Mouse (Mus musculus) macrophage (primary cell): ENCODE measurements at regions not wholly inside any gene's neighbourhood (a gene's known extent, or its start where the extent isn't known, plus 50 kb on each side); places are given as distances from the start of the nearest gene placed in this dataset.

ENCODE experiments used
- H3K27ac ChIP-seq: fragments of 350-480 bp; formaldehyde crosslinking; 2 replicates; pipeline ENCODE4 v1.9.0; 2021
- H3K36me3 ChIP-seq: fragments of 350-480 bp; formaldehyde crosslinking; 2 replicates; pipeline ENCODE4 v1.9.0; 2021; ENCODE audit errors: inconsistent target
- H3K4me3 ChIP-seq: fragments of 350-480 bp; formaldehyde crosslinking; 2 replicates; pipeline ENCODE4 v1.9.0; 2021; ENCODE audit errors: inconsistent target
- H3K79me2 ChIP-seq: fragments of 350-480 bp; formaldehyde crosslinking; 2 replicates; pipeline ENCODE4 v1.9.0; 2021; ENCODE audit errors: inconsistent target
- WGBS: methylation state at CpG from one replicate; pipeline ENCODE4 v1.1.7; 2026; ENCODE audit warnings: inconsistent platforms; ENCODE audit not compliant: missing documents; 5-methylcytosine and 5-hydroxymethylcytosine counted together

- 91% methylated on average over 8 of the region's 8 CpGs for WGBS
- Histone ChIP-seq H3K4me3 (no peak overlapping the region), H3K27ac (no peak overlapping the region), H3K36me3 (no peaks in the 10 kb centered on the region), H3K79me2 (no peaks in the 10 kb centered on the region)
Measured at GRCm38 (mm10) chr17:9929448-9930088, 260.1 kb upstream of the Pabpc6 start.

- Histone ChIP-seq H3K36me3 (no peaks in the 10 kb centered on the region), H3K27ac (no peak overlapping the region), H3K4me3 (no peak overlapping the region), H3K79me2 (no peaks in the 10 kb centered on the region)
- WGBS: 84% methylated on average over 8 of the region's 8 CpGs
Measured at GRCm38 (mm10) chr17:9927724-9928123, 258.2 kb upstream of the Pabpc6 start.

- no peak overlapping the region for H3K4me3 ChIP-seq
- H3K36me3 ChIP-seq: no peaks in the 10 kb centered on the region
- no peaks in the 10 kb centered on the region for H3K79me2 ChIP-seq
- no peak overlapping the region for H3K27ac ChIP-seq
- 74% methylated on average over 4 of the region's 4 CpGs for WGBS
Measured at GRCm38 (mm10) chr17:9926308-9926707, 256.8 kb upstream of the Pabpc6 start.

DNA sequence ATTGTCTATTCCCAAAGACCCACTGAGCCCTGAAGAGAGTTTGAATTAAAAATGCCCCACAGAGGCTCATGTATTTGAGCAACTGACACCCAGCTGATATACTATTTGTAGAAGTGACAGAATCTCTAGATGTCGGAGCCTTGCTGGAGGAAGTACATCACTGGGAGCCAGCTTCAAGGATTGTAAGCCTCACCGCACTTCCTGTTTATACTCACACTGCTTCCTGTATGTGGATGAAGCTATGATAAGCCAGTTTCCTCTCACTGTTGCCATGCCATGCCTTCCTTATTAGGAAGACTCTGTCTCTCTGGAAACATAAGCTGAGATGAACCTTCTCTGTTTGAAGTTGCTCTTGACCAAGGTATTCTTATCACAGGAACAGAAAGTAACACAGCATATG is 251.8 kb upstream of the Pabpc6 start:
- H3K27ac ChIP-seq: no peak overlapping the region
- H3K79me2 ChIP-seq: no peaks in the 10 kb centered on the region
- WGBS: 49% methylated on average over 2 of the region's 2 CpGs
- H3K4me3 ChIP-seq: no peak overlapping the region
- H3K36me3 ChIP-seq: no peaks in the 10 kb centered on the region

GRCm38 (mm10) chr17:9917031-9917430 is 247.5 kb upstream of the Pabpc6 start:
- Histone ChIP-seq H3K4me3 (no peak overlapping the region), H3K36me3 (no peaks in the 10 kb centered on the region), H3K27ac (no peak overlapping the region), H3K79me2 (no peaks in the 10 kb centered on the region)
- WGBS: 76% methylated on average over 2 of the region's 2 CpGs

GRCm38 (mm10) chr17:9910856-9911255 is 241.3 kb upstream of the Pabpc6 start:
- WGBS: 90% methylated on average over 2 of the region's 2 CpGs

GRCm38 (mm10) chr17:9907077-9907476 is 237.6 kb upstream of the Pabpc6 start:
- WGBS: 93% methylated on average over 1 of the region's 1 CpGs
- H3K36me3 ChIP-seq: no peaks in the 10 kb centered on the region

More at GRCm38 (mm10) chr17:9910856-9911255, 241.3 kb upstream of the Pabpc6 start:
- H3K27ac ChIP-seq: no peak overlapping the region
- H3K36me3 ChIP-seq: no peaks in the 10 kb centered on the region
- H3K79me2 ChIP-seq: no peaks in the 10 kb centered on the region
- no peak overlapping the region for H3K4me3 ChIP-seq

GRCm38 (mm10) chr17:9905501-9906462 is 236.3 kb upstream of the Pabpc6 start:
- WGBS: 21% methylated on average over 12 of the region's 12 CpGs

More at GRCm38 (mm10) chr17:9907077-9907476, 237.6 kb upstream of the Pabpc6 start:
- H3K27ac ChIP-seq: no peak overlapping the region
- H3K4me3 ChIP-seq: no peak overlapping the region
- H3K79me2 ChIP-seq: no peaks in the 10 kb centered on the region

GRCm38 (mm10) chr17:9904525-9904991 is 235.0 kb upstream of the Pabpc6 start:
- H3K36me3 ChIP-seq: no peaks in the 10 kb centered on the region
- WGBS: 90% methylated on average over 6 of the region's 6 CpGs
- no peaks in the 10 kb centered on the region for H3K79me2 ChIP-seq
- H3K4me3 ChIP-seq: no peak overlapping the region
- no peak overlapping the region for H3K27ac ChIP-seq

More at GRCm38 (mm10) chr17:9905501-9906462, 236.3 kb upstream of the Pabpc6 start:
- H3K79me2 ChIP-seq: no peaks in the 10 kb centered on the region
- H3K4me3 ChIP-seq: no peak overlapping the region
- H3K36me3 ChIP-seq: no peaks in the 10 kb centered on the region
- no peak overlapping the region for H3K27ac ChIP-seq

DNA sequence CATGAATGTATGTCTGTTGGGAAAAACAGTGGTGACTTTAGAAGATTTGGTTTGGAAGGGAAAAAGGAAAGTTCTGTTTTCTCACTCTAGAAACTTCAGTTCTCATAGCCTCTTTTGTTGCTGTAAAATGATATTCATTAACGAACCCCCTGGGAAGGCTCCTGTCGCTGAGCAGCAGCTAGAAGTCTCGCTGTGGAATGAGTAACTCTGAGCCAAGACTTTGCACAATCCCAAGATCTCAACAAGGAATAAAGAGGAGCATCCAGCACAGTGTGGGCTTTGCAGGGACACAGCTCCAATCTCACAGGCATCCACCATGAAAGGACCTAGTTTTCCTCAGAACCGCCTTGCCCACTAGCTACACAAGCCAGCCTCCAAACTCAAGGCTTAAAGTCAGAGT is 233.8 kb upstream of the Pabpc6 start:
- 92% methylated on average over 4 of the region's 4 CpGs for WGBS
- H3K36me3 ChIP-seq: no peaks in the 10 kb centered on the region

DNA sequence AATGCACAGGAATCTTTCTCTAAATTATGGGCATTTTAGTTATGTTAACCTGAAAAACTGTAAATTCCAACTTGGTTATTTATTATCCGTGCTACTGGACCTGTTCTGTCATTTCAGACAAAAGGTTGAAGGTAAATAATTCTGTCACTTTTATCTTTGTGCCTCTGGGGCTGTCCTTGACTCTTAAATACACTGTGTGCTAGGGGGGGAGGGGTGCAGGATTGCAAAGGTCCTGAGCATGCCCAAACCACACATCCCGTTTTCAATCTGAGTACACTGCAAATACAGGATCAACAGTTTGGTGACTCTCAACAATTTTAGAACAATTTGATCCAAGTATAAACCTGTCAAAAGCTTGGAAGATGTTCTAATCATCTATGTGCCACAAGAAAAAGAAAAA is 227.4 kb upstream of the Pabpc6 start:
- Histone ChIP-seq H3K36me3 (no peaks in the 10 kb centered on the region), H3K4me3 (no peak overlapping the region), H3K27ac (no peak overlapping the region), H3K79me2 (no peaks in the 10 kb centered on the region)
- WGBS: 83% methylated on average over 2 of the region's 2 CpGs

More for the DNA sequence above, 233.8 kb upstream of the Pabpc6 start:
- no peaks in the 10 kb centered on the region for H3K79me2 ChIP-seq
- H3K27ac ChIP-seq: no peak overlapping the region
- no peak overlapping the region for H3K4me3 ChIP-seq

DNA sequence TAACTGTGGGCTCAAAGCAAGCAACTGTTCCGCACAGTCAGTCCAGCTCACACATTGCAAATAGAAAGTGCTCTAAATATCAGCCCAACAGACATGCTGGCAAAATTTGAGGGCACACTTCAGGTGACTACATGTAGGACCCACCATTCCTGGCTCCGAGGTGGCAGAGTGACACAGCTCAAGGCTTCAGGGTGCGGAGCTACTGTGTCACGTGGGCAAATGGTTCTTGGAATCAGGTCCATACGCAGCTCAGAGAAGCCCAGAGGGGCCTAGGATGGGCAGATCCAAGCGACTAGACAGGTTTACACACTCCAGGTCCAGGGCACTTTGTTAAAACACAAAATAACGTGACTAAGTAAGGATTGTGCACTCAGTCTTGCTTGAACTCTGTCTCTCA is 226.2 kb upstream of the Pabpc6 start:
- H3K27ac ChIP-seq: no peak overlapping the region

GRCm38 (mm10) chr17:9894828-9895685 is 225.5 kb upstream of the Pabpc6 start:
- no peak overlapping the region for H3K27ac ChIP-seq
- WGBS: 94% methylated on average over 19 of the region's 19 CpGs

More for the DNA sequence above, 226.2 kb upstream of the Pabpc6 start:
- WGBS: 94% methylated on average over 7 of the region's 7 CpGs
- no peaks in the 10 kb centered on the region for H3K79me2 ChIP-seq
- no peak overlapping the region for H3K4me3 ChIP-seq
- H3K36me3 ChIP-seq: no peaks in the 10 kb centered on the region

GRCm38 (mm10) chr17:9893966-9894365 is 224.4 kb upstream of the Pabpc6 start:
- H3K4me3 ChIP-seq: no peak overlapping the region
- WGBS: 71% methylated on average over 3 of the region's 6 CpGs

More at GRCm38 (mm10) chr17:9894828-9895685, 225.5 kb upstream of the Pabpc6 start:
- Histone ChIP-seq H3K36me3 (no peaks in the 10 kb centered on the region), H3K4me3 (no peak overlapping the region), H3K79me2 (no peaks in the 10 kb centered on the region)

More at GRCm38 (mm10) chr17:9893966-9894365, 224.4 kb upstream of the Pabpc6 start:
- Histone ChIP-seq H3K79me2 (no peaks in the 10 kb centered on the region), H3K36me3 (no peaks in the 10 kb centered on the region), H3K27ac (no peak overlapping the region)
